Mouse (Mus musculus) testis, adult 2 months (tissue): ENCODE measurements around the gene Pla2g3. TPM values are rescaled to one million over a fixed set of nuclear protein-coding genes. Genes with fewer than 3 reads are reported as not detected.

Experiments
- H3K27ac ChIP-seq: fragments of 200-500 bp; 2 replicates; pipeline ENCODE4 v1.5.1; 2012; ENCODE audit warnings: low read depth, low read length; ENCODE audit not compliant: control insufficient read depth, insufficient read depth
- H3K27me3 ChIP-seq: fragments of 200-500 bp; 2 replicates; pipeline ENCODE4 v1.6.1; 2012; ENCODE audit warnings: mild to moderate bottlenecking, low read length, moderate library complexity; ENCODE audit not compliant: control insufficient read depth, insufficient read depth
- H3K36me3 ChIP-seq: fragments of 200-500 bp; 2 replicates; pipeline ENCODE4 v1.6.1; 2012; ENCODE audit warnings: mild to moderate bottlenecking, low read length; ENCODE audit not compliant: control insufficient read depth, insufficient read depth
- H3K4me1 ChIP-seq: fragments of 200-500 bp; 2 replicates; pipeline ENCODE4 v1.6.1; 2012; ENCODE audit warnings: low read length; ENCODE audit not compliant: control insufficient read depth, insufficient read depth
- H3K4me3 ChIP-seq: fragments of 200-500 bp; 2 replicates; pipeline ENCODE4 v1.5.1; 2012; ENCODE audit warnings: low read depth, mild to moderate bottlenecking, low read length, moderate library complexity, mixed read lengths; ENCODE audit not compliant: control insufficient read depth
- CTCF ChIP-seq: fragments of 200-500 bp; IDR thresholded peaks from 2 replicates; pipeline ENCODE4 v1.5.1; 2012; ENCODE audit warnings: low read depth, mild to moderate bottlenecking, inconsistent platforms, low read length, moderate library complexity; ENCODE audit not compliant: control insufficient read depth, insufficient read depth, insufficient replicate concordance
- POLR2A ChIP-seq: fragments of 200-500 bp; IDR thresholded peaks from 2 replicates; pipeline ENCODE4 v1.6.1; 2012; ENCODE audit warnings: low read depth, mild to moderate bottlenecking, inconsistent platforms, low read length, moderate library complexity; ENCODE audit not compliant: control insufficient read depth
- polyA plus RNA-seq: library from polyadenylated mRNA; depleted of rRNA; stranded (reverse); fragments of >200 nt; gene quantifications from 2 replicates; pipeline ENCODE4 v1.2.3, GENCODE M21; 2012

Gene Pla2g3
- polyA plus RNA-seq, 1 experiment: 2.8 TPM

GRCm38 (mm10) chr11:3495496-3495895 lies 7.4 kb downstream of the Pla2g3 start:
- peaks cover 6% of the 10 kb centered on the region for H3K4me1 ChIP-seq
- H3K4me3 ChIP-seq: peak overlapping the region; percentile 31
- H3K36me3 ChIP-seq: no peaks in the 10 kb centered on the region
- H3K27me3 ChIP-seq: no peaks in the 10 kb centered on the region
- no peak overlapping the region for H3K27ac ChIP-seq
- TF ChIP-seq CTCF (no peak), POLR2A (no peak)

GRCm38 (mm10) chr11:3496756-3497155 lies 8.7 kb downstream of the Pla2g3 start:
- peaks cover 6% of the 10 kb centered on the region for H3K4me1 ChIP-seq
- no peak overlapping the region for H3K4me3 ChIP-seq
- H3K27me3 ChIP-seq: no peaks in the 10 kb centered on the region
- no peak overlapping the region for H3K27ac ChIP-seq
- TF ChIP-seq POLR2A: no peak
- TF ChIP-seq CTCF: no peak
- no peaks in the 10 kb centered on the region for H3K36me3 ChIP-seq

DNA sequence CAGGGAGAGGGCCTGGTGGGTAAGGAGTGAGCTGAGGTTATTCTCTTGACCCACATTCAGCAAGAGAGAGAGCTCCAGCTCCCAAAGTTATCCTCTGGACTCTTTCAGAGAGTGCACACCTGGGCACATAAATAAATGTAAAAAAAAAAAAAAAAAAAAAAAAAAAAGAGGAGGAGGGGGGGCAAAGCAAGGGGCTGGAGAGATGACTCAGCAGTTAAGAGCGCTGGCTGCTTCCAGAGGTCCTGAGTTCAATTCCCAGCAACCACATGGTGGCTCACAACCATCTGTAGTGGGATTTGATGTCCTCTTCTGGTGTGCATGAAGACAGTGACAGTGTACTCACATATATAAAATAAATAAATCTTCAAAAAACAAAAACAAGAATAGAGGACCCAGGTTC lies 9.2 kb downstream of the Pla2g3 start:
- no peak overlapping the region for H3K4me3 ChIP-seq
- no peak for TF ChIP-seq CTCF
- no peak overlapping the region for H3K27ac ChIP-seq

DNA sequence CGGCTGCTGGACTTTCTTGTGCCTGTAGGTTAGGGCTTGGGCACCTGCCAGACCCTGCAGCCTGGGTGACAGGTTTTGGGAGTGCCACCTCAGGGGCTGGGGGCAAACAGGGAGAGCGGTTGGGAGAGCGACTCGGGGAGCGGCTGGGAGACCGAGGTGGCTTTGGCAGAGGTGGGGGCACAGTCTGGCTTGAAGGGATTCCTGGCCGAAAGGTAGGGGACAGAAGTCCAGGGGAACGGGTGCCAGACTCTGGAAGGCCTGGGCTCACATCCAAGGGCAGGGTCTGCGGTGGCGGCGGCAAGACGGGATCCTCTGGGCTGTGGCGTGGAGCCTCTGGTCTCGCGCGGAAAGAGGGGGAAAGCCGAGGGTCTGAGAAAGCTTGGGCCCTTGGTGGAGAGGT lies 14.0 kb downstream of the Pla2g3 start:
- Histone ChIP-seq H3K27me3 (no peaks in the 10 kb centered on the region), H3K27ac (no peak overlapping the region), H3K36me3 (no peaks in the 10 kb centered on the region), H3K4me1 (peaks cover 9% of the 10 kb centered on the region), H3K4me3 (no peak overlapping the region)
- TF ChIP-seq CTCF (no peak), POLR2A (no peak)

More for the DNA sequence above, 9.2 kb downstream of the Pla2g3 start:
- Histone ChIP-seq H3K27me3 (no peaks in the 10 kb centered on the region), H3K36me3 (no peaks in the 10 kb centered on the region), H3K4me1 (peaks cover 10% of the 10 kb centered on the region)

DNA sequence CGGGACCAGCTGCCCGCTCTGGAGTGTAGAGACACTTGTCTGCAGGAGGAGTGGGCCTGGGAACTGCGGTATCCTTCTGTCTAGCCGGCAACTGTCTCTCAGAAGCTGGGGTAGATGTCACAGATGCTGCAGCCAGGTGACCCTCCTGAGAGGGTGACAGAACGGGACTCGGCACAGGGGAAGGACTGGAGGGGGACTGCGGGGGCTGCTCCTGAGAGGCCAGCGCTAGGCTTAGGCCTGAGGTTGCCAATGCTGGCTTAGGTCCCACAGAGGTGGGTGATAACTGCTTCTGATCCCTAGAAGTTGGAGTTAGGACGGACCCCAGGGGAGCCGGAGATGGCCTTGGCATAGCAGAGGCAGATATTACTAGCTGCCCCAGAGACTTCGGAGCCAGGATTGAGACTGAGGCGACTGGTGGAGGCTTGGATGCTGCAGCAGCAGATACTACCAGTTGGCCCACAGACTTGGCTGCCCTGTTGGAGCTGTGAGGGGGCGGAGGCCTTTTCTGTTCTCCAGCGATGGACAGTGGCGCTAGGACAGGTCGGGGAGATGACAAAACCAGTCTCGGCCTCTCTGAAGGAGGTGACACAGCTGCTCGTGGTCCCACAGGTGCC lies 14.5 kb downstream of the Pla2g3 start:
- Histone ChIP-seq H3K27me3 (no peaks in the 10 kb centered on the region), H3K4me1 (peaks cover 9% of the 10 kb centered on the region), H3K4me3 (no peak overlapping the region), H3K36me3 (no peaks in the 10 kb centered on the region), H3K27ac (no peak overlapping the region)
- TF ChIP-seq CTCF (no peak), POLR2A (no peak)

GRCm38 (mm10) chr11:3503755-3504693 lies 15.9 kb downstream of the Pla2g3 start:
- peaks cover 9% of the 10 kb centered on the region for H3K4me1 ChIP-seq
- no peak overlapping the region for H3K4me3 ChIP-seq
- TF ChIP-seq POLR2A (no peak), CTCF (no peak)
- H3K27ac ChIP-seq: no peak overlapping the region
- no peaks in the 10 kb centered on the region for H3K27me3 ChIP-seq
- no peaks in the 10 kb centered on the region for H3K36me3 ChIP-seq

DNA sequence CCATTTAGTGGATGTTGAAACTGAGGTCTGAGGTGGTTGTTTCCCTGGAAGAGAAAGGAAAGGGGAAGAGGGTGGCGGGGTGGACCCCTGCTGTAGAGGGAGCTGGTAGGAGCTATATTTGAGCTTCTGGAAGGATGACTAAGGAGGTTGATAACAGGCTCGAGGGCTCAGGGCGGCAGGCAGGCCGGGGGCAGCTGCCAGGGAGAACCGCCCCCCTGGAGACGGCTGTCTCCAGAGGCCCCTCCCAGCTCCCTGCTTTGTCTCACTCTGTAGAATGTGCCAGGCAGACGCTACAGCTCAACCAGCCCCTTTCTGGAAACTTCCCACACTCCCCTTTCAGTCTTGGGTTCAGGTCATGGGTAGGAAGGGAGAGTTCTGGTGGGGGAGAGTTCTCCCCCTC lies 20.1 kb downstream of the Pla2g3 start:
- Histone ChIP-seq H3K4me1 (no peaks in the 10 kb centered on the region; the same call in 1 of the 2 replicates), H3K27ac (no peak overlapping the region), H3K36me3 (no peaks in the 10 kb centered on the region), H3K27me3 (no peaks in the 10 kb centered on the region), H3K4me3 (no peak overlapping the region)
- TF ChIP-seq CTCF: no peak
- no peak for TF ChIP-seq POLR2A
